Mouse (Mus musculus) retina, adult 2 months (tissue): Measurements from ENCODE around the gene Ccdc183.

Experiments
- DNase-seq: peaks from one replicate; pipeline ENCODE4 v3.0.0-alpha.2; 2012; ENCODE audit warnings: low read depth, low spot score

The Ccdc183 gene

GRCm38 (mm10) chr2:25607761-25608622 is 9.5 kb downstream of the Ccdc183 start, which contains the start of gene Rabl6:
Gene Rabl6 (minus strand): TSS chr2:25608521.
- peak; percentile 71 for DNase-seq

- DNase-seq = no peak
Measured at GRCm38 (mm10) chr2:25602526-25602925, 15.0 kb downstream of the Ccdc183 start.

- no peak for DNase-seq
Measured at GRCm38 (mm10) chr2:25600037-25600436, 17.4 kb downstream of the Ccdc183 start.

- no peak for DNase-seq
Measured at GRCm38 (mm10) chr2:25598749-25599148, 18.7 kb downstream of the Ccdc183 start.

GRCm38 (mm10) chr2:25596765-25597510 is 20.5 kb downstream of the Ccdc183 start:
- DNase-seq = no peak

DNA sequence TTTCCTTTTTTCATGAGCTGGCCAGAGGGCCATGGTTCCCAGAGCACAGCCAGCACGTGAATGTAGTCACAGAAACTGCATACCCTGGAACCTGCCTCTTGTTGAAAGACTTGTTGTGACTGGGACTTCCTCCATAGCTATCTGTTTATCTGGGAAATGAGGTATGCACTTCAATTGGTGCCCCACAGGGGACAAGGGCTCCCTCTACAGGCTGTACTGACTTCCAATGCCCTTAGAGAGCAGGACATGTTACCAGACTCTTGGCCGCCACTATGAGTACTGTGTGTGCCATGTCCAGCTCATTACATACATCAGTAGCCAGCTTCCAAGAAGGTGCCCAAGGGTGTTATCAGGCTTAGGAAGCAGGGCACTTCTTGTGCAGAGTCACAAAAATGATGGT is 25.6 kb downstream of the Ccdc183 start:
- no peak for DNase-seq

GRCm38 (mm10) chr2:25588227-25588907 is 29.1 kb downstream of the Ccdc183 start:
- no peak for DNase-seq

DNA sequence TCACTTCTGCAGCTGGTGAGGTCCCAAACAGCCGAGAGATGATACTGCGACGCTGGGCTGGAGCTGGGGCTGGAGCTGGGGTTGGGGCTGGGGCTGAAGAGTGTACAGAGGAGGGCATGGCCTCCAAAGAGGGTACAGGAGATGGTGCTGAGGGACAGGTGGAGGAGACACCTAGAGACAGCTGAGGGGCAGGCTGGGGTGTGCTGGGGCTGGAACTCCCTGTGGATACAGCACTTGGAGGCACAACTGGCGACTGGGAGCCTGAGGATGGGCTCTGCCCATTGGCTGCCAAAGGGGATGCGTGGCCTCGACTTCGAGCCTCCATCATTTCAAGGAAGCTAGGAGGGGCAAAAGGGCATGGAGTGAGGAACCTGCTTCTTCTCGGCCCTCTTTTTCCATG is 30.2 kb downstream of the Ccdc183 start:
- DNase-seq = no peak

DNA sequence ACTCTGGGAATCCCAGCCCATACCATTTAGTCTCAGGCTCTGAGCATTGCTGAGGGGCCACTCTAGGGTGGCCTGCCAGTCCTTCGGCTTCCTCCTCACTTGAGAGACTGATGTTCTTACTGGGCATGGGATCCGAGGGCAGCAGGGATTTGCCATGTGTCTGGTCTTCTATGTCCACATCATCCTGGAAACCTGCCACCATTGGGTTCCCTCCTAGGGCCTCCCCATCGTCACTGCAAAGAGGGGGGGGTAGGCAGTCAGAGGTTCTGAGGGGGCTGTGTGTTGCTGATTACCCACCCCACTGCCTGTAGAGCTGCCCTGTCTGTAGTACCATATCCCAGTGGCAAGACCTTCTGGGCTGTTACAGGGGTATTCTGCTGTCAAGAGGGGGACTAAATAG is 31.9 kb downstream of the Ccdc183 start:
- no peak for DNase-seq

DNA sequence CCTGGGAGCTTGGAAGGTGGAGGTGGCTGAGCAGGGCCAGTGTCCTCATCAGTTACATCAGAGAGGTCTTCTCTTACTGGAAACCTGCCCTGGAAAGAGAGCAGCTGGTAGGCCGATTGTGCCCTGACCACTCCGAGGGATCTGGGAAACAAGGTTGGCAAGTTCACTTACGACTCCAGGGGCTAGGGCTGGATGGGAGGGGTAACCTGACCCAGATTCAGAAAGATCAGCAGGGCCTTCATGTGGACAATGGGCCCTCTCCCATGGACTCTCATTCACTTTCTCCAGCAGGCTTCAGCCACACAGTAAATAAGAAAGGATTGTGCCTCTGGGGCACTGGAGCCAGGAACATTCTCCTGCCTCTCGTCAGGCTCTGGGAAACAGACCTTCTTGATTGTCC is 32.6 kb downstream of the Ccdc183 start:
- DNase-seq = no peak

DNA sequence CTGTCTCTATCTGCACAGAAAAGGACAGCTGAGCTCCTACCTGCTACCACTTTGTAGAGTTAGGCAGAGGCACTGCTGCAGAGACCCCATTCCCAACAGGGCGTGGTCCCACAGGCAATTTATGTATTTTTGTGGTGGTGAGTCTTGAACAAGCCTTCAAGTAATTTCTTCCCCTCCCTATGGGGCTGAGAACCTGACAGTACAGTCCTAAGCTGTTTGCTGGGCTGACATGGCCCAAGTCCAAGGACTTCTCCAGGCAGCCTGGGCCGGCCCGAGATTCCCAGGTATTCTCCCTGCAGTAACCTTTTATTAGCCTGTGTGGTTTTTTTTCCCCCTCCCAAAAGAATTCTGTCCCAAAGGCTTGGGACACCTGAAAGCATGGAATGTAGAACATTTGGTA is 33.3 kb downstream of the Ccdc183 start:
- DNase-seq = no peak

GRCm38 (mm10) chr2:25583571-25583970 is 33.9 kb downstream of the Ccdc183 start:
- no peak for DNase-seq

GRCm38 (mm10) chr2:25583120-25583481 is 34.4 kb downstream of the Ccdc183 start:
- no peak for DNase-seq

DNA sequence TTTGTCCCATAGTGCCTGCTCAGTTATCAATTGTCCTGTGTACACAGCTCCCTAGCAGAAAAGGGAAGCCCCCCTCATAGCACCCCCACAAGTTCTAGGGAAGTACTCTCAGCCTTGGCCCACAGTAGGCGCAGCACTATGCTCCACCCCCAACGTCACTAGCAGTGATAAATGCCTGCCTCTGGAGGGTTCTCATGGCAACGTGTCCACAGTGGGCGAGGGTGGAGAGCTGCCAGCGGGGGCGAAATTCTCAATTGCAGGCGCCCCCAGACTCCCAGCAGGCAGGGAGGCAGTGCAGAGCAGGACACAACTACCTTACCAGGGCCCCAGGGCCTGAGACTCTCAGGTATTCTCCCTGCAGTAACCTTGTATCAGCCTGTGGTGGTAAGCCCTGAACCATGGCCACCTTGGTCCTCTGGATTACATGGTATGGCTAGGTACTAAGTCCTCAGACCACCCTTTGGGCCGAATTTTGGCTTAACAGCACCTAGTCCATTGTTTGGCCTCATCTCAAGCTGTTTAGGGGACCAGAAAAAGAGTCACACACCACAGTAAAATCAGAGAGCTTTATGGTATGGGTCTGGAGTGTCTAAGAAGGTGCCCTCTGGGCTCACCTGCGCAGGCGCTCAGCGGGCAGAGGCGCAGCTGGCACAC is 34.9 kb downstream of the Ccdc183 start:
- no peak for DNase-seq

- DNase-seq = no peak
Measured at GRCm38 (mm10) chr2:25581901-25582301, 35.6 kb downstream of the Ccdc183 start.

DNA sequence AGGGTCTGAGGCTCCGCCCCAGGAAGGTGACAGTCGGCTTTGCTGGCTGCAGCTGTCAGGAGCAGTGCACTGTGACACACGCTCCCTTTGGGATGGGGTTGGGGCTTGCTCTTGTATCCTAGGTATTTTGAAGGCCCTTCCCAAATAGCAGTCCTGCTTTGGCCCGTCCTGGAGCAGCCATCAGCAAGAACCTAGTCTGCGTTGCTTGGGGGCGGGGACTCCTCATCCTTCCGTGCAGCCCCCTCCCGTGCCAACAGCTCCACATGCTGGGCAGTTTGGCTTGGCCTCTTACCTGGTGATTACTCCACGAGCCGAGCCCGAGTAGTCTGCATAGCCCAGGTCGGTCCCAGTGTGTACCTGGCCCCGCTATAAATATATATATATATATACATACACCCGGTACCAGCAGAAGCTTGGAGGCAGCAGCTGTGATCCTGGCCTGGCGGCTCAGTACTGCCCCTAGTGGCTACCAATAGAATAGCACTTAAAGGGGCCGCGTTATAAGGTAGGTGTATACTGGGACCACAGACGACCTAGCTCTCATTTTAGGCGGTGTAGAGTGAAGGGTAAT is 36.1 kb downstream of the Ccdc183 start, which contains the start of gene Ajm1:
Ajm1 (minus strand) TSS at position 464 of the 571 bp plus-strand sequence.
- DNase-seq = peak; percentile 53

DNA sequence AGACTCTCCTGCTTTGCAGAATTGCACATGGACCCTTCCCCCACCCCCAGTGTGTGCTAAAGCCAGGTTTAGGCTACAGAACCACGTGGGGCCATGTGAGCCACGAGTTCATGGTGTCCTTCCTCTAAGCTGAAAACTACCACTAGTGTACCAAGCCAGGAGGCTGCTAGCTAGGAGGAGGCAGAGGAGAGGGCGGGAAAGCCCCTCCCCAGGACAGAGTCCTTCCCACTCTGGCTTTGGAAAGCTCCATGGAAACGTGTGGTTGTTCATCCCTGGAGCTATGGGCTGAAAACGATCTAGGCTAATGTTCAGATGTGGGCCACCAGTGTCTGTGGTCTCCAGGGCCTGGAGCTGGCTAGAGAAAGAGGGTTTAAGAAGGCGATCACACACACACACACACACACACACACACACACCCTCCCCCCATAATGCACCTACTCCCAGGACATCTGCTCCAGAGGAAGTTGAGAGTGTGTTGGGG is 36.8 kb downstream of the Ccdc183 start:
- no peak for DNase-seq

- no peak for DNase-seq
Measured at GRCm38 (mm10) chr2:25579737-25580460, 37.6 kb downstream of the Ccdc183 start.

- no peak for DNase-seq
Measured at GRCm38 (mm10) chr2:25578796-25579736, 38.4 kb downstream of the Ccdc183 start.
